Mouse (Mus musculus): Measurements from ENCODE around the gene Cip2a. TPM values are rescaled to one million over a fixed set of nuclear protein-coding genes. Genes with fewer than 3 reads are reported as not detected.

Gene Cip2a
- polyA plus RNA-seq, 1 experiment from 2014 or later: 53.9 TPM

Other genes with a start within 250 kb of the Cip2a start
- not detected in 2 replicates for gene Trat1, start 222.2 kb upstream of the Cip2a start, polyA plus RNA-seq (2014; fragmentation: Nextera tagmentation; extraction: Ambion mirVana)
- not detected in 2 replicates for gene Retnlb, start 177.3 kb upstream of the Cip2a start, polyA plus RNA-seq (2014; fragmentation: Nextera tagmentation; extraction: Ambion mirVana)
- gene Retnla, start 151.6 kb upstream of the Cip2a start, polyA plus RNA-seq (2014; fragmentation: Nextera tagmentation; extraction: Ambion mirVana): not detected in 2 replicates
- gene Retnlg, start 121.6 kb upstream of the Cip2a start, polyA plus RNA-seq (2014; fragmentation: Nextera tagmentation; extraction: Ambion mirVana): not detected in 2 replicates
- gene Dzip3, start within 50 bp of the Cip2a start, polyA plus RNA-seq (2014; fragmentation: Nextera tagmentation; extraction: Ambion mirVana): 49.8 and 53.5 TPM in 2 replicates
- gene Myh15, start 63.3 kb downstream of the Cip2a start, polyA plus RNA-seq (2014; fragmentation: Nextera tagmentation; extraction: Ambion mirVana): 0.23 and 0.57 TPM in 2 replicates